Mouse (Mus musculus): ENCODE measurements around the gene C6.

The C6 gene

DNA sequence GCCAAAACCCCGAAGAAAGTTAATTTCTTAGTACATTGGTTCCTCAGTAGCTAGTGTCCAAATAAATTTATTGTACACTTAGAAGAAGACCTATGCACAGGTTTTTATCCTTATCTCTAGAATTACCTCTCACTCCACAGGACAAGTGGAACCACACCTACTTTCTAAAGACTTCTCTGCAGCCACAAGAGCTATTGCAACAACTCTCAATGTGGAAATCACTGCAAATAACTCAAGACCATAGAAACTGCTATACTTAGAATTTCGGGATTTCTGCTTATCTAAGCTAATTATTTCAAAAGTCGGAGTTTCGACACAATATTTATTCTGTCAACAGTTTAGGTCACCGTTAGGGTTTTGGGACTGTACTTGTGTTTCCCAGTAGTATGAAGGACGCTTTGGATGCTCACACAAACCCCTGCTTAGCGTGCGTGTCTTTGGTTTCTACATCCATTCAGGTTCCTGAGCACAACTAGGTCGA is at the start of gene C6:
Gene C6 (plus strand): TSS at position 346 of the 481 bp plus-strand sequence.
- no peak for DNase-seq (ENCODE audit: low spot score in 2 of 2)

- no peak for DNase-seq (ENCODE audit: low spot score in 2 of 2)
Observed at GRCm38 (mm10) chr15:4697604-4698003, 29.4 kb upstream of the C6 start.

DNA sequence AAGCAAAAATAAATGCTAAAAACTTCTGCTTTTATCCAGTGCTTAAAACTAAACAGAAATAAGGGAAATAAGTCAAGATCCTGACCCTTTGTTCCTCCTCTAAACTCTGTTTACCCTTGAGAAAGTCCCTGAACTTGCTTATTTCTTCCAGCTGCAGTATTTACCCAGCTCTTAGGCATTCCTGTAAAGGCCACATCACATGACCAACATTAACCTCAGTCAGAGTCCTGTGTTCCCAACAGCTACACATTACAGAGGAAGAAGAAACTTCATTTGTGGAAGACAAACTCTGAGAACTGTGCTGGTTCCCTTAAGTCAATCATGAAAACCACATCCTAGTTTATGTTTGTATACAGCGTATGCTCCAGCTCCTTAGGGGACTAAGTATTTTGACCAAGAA is 7.2 kb downstream of the C6 start:
- DNase-seq (ENCODE audit: low spot score in 2 of 2) = no peak

DNA sequence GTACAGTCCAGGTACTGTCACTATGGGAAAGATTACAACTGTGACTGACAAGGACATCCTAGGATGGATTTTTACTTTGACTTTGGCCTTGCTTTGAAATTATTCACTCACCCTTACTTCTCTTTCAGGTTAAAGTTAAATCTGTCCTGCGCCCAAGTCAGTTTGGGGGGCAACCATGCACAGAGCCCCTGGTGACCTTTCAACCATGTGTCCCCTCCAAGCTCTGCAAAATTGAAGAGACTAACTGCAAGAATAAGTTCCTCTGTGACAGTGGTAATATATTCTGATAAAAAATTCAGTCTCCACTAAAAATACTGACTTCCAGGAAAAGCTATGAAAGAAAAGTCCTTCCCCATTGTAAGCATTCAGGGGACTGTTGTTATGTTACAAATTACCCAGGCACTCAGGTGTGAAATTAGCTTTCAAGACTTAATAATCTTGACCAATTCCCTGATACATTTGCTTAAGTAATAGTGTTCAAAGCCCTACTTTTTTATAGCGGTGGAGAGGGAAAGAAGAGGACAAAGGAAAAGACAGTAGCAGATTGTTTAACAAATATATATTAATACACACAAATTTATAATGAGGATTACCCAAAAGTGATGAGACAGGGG is 8.1 kb downstream of the C6 start:
- DNase-seq (ENCODE audit: low spot score in 2 of 2) = no peak

DNA sequence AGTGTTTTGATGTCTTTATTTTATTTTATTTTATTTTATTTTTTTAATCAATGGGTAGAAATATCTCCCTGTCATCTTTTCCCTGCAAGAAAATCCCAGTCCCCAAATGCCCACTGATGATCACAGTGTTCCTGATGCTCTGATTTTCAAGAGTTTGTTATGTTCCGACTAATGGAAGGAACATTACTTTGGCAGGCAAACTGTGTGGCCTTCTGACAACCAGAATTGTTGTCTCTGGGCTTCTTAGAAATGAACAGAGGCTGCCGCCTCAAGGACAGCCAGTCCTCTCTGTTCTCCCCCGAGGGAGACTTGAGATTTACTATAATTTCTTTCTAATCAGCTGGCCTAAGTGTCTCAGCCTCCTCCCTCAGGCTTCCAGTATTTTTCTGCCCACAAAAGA is 20.7 kb downstream of the C6 start:
- DNase-seq (ENCODE audit: low spot score in 2 of 2) = no peak

GRCm38 (mm10) chr15:4790378-4790777 is 63.4 kb downstream of the C6 start:
- DNase-seq (ENCODE audit: low spot score in 2 of 2) = no peak

DNA sequence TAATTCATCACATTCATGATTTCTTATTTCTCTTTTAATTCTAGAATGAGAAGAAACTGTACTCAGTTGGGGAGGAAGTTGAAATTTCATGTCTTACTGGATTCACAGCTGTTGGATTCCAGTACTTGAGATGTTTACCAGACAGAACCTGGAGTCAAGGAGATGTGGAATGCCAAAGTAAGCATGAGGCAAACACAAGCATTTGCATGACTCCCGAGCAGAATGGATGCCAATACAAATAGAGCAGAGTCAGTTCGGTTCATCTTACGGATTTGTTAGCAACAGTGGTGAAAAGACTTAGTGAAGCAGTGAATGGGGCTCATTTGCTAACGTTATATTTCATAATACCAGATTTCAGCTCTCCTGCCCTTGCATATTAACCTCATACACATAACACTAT is 69.9 kb downstream of the C6 start:
- no peak for DNase-seq (ENCODE audit: low spot score in 2 of 2)

DNA sequence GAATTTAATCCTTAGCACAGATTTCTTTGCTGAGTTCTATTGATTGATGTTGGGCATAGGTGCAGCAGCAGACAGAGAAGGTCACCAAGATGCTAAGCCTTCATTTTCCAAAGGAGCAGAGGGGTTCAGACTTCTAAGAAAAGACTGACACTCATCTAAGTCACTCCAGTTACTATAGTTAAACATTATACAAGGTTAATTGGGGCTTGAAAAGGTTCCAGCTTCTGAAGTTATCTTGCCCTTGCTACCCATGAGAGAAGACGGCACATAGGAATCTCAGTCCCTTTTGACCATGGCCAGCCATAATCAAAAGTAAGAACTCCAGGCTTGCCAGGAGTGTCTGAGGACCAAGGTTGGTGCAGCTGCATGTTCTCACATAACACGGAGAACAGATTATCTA is 77.3 kb downstream of the C6 start:
- DNase-seq (ENCODE audit: low spot score in 2 of 2) = no peak

DNA sequence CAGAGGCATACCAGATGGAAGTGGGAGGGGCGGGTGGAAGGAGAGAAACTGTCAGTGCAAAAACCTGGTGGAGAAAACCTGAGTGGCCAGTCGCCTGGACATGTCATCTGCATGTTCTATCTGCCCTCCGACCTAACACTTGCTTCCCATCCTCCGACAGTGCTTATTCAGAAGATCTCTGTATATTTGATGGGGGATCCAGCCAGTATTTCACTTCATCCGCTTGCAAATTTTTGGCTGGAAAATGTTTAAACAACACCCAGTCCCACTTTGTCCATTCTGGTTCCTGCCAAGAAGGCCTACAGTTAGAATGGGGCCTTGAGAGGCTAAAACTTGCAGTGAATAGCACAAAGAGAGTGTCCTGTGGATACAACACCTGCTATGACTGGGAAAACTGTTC is 81.2 kb downstream of the C6 start:
- no peak for DNase-seq (ENCODE audit: low spot score in 2 of 2)

GRCm38 (mm10) chr15:4814976-4815375 is 88.0 kb downstream of the C6 start:
- no peak for DNase-seq (ENCODE audit: low spot score in 2 of 2)

DNA sequence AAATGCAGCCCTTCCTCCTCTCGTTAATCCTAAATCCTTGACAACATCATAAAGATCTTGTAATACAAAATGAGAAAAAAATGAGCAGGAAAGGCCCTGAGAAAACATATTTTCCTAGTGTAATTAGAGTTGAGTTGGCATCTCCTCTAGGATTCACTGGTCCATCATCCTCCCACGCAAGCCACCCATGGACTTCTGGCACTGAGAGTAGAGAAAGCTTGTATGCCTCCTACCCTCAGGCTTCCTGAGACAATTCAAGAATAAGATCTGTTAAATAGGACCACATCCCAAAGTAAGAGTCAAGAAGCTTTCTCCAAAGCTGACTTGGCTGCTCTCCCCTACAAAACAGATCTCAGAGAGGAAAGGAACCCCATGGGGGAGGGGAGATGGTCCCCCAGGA is 88.7 kb downstream of the C6 start:
- no peak for DNase-seq (ENCODE audit: low spot score in 2 of 2)

DNA sequence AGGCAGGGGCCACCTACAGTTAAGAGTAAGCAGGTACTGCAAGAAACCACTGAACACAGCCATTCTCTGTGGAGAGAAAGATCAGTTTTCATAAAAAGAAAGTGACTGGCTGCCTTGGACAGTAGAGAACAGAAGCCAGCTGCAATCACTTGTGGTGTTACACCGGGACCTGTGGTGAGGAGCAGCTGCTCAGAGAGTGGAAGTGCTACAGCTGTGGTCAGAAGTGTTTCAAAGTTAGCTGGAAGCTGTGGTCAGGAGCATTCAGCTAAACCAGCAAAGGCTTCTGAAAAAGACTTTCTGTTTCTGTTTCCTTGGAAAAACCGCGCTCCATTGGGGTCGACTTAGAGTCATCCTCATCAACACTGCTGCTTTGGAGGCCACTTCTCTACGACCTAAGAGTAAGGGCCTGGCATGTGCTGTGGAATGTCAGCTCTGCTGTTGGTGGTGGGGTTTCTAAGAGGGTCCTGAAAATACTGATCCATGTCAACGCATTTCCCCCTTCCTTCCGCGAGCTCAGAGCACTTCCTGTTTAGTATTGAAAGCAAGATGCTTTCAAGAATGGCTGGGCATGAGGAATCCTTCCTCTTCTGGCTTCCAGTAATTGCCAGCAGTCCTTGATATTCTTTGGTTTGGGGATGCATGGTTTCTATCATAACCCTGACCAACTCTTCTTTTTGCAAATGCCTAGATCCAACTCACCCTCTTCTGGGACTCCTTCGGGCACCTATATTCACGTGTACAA is 89.9 kb downstream of the C6 start:
- no peak for DNase-seq (ENCODE audit: low spot score in 2 of 2)

GRCm38 (mm10) chr15:4818437-4818836 is 91.5 kb downstream of the C6 start:
- no peak for DNase-seq (ENCODE audit: low spot score in 2 of 2)

DNA sequence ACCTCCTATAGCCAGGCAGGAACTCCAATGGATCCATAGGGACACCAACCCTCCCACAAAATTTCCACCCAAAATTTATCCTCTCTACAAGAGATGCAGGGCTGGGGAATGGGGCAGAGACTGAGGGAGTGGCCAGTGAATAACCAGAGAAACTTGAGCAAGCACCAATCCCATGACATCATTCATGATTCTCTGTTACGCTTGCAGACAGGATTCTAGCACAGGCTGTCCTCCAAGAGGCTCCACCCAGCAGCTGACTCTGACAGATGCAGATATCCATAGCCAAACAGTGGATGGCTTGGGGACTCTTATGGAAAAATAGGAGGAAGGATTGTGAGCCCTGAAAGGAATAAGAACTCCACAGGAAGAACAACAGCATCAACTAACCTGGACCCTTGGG is 94.2 kb downstream of the C6 start:
- DNase-seq (ENCODE audit: low spot score in 2 of 2) = no peak

- no peak for DNase-seq (ENCODE audit: low spot score in 2 of 2)
Observed at GRCm38 (mm10) chr15:4821824-4822223, 94.8 kb downstream of the C6 start.

- no peak for DNase-seq (ENCODE audit: low spot score in 2 of 2)
Observed at GRCm38 (mm10) chr15:4827736-4828135, 100.8 kb downstream of the C6 start.

DNA sequence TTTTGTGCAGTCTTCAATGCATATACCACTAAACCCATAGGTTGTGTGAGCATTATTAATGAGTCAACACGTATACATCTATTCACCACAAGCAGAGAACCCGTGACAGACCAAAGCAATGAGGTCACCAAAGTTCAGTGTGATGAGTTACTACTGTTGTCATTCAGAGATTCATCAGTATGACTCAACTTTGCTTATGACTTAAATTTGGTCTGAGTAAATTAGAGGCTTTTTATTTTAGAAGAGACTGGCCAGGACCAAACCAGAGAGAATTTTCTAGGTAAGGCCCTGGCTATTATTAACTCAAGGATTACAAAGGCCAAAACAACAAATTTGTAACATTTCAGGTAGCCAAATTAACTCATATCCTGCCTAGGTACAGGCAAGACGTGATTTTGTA is 109.4 kb downstream of the C6 start:
- no peak for DNase-seq (ENCODE audit: low spot score in 2 of 2)

DNA sequence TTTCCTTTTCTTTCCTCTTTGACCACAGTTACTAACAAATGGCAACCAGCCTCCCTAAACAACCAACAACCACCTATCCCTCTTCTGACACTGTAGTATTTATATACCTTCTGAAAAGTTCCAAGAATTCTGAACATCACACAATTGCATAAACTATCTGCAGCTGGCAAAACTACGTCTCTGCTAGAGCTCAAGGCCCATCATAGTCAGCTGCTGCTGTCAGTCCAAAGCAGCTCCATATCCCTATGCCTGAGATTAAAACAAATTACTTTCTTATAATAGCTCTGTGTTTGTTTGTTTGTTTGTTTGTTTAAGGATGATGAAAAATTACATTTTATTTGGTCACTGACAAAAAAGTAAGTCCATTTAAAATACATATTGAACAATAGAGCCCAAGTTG is 123.0 kb downstream of the C6 start:
- DNase-seq (ENCODE audit: low spot score in 2 of 2) = no peak

All from frontal cortex, postnatal 10 days (tissue).